Mouse (Mus musculus) right cerebral cortex, postnatal 4 days (tissue): Measurements from ENCODE around the gene Dnah14.

Source experiments
- DNase-seq: peaks from one replicate; pipeline ENCODE4 v3.0.0-alpha.2; 2022

Gene Dnah14

DNA sequence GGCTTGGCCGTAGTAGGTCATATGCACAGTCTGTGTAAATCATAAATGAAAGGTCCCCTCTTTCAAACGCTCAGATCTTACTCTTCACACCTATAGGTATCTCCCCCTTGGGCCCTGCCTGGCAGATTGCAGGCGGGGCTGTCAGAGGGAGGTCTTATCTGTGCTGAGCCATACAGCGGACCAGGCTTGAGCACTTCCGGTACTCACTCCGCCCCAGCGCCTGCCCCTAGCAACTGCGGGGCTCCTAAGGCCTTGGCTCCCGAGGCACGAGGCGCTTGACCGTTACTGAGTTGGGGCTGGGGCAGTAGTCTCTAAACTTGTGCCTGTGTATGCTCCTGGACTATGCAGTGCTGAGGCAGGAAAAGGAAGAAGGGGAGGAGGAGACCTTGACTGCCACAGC lies at the start of gene Dnah14:
Dnah14 (plus strand) TSS at position 238 of the 400 bp plus-strand sequence.
- no peak for DNase-seq

DNA sequence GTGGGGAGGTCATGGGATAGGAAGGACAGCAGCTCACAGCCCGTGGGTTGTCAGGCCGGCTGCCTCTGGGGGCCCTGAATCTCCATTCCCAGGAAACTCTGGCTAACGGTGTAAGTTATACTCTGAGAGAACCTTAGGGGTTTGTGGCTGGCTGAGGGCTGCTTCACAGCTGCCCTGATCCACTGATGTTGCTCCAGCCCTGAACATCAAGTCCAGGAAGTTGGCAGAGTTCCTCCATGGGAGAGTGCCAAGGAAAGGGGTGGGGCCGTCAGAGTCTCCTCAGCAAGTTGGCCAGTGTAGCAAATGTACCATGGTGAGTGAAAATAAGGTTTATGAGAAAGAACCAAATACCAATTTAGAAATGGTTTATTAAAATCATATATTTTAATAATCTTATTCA lies 47.0 kb upstream of the Dnah14 start:
- peak; percentile 60 for DNase-seq

DNA sequence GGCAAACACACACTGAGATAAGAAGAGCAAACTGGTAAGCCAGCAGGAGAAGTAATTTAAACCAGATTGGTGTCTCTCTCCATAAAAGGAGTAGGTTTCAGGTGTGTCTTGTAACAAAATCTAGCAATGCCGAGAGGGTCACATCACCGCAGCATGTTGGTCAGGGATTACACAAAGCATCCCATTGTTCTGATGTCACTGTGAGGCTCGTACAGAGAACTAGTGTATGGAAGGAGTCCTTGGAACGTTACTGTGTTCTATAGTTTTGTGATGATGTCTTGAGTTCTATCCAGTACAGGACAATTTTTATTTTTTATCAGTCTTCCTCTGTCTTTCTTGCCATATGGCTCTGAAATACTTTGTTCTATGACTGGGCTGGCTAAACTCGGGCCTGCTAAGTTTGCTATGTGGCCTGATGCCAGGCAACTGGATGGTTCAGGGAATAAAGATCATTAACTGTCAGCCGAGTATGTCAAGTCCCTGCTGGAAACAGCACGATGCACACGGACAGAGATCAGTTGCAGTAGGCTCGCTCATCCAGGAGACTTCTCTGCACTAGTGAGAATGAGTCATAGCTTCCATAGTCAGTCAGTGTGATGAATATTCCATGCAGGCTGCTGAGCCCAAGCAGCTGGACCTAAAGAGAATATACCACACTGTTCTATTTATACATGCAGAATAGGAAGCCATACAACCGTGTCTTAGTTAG lies 41.0 kb upstream of the Dnah14 start:
- no peak for DNase-seq

DNA sequence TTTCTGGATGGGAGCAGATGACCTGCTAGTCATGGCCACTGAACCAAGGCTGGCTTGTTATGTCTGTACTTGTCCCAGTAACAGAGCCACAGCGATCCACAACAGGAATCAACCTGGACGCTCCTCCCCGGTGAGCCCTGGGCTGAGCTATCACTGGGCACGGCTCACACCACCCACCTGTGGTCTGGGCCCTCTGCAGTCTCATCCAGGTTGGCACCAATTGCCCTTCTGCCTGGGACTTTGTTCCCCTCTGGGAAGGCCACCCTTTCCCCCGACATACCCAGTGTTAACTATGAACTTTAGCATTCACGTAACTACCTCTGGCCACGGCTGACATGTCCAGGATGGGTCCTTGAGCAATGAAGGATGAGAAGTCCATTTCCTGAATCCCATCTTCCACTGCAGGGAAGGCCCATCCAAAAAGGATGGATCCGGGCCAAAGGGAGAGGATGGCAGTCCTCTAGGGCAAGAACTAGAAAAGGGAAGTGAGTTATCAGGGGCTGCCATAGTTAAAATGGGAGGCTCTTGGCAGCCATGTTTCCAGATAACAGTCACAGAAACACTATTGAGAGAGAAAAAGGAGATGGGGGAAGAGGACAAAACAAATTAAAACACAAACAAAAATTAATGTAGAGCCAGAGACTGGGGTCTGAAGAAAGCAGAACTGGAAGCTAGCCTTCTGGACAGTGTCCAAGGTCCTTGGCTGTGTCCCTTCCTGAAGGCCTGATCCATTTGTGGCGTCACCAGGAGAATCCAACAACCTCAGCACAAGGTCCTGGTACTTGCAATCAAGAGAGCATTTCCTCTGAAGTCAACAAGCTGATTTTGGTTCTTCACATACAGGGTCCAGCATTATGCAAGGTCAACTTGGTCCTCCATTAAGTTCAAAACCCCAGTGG lies 38.5 kb upstream of the Dnah14 start:
- no peak for DNase-seq

DNA sequence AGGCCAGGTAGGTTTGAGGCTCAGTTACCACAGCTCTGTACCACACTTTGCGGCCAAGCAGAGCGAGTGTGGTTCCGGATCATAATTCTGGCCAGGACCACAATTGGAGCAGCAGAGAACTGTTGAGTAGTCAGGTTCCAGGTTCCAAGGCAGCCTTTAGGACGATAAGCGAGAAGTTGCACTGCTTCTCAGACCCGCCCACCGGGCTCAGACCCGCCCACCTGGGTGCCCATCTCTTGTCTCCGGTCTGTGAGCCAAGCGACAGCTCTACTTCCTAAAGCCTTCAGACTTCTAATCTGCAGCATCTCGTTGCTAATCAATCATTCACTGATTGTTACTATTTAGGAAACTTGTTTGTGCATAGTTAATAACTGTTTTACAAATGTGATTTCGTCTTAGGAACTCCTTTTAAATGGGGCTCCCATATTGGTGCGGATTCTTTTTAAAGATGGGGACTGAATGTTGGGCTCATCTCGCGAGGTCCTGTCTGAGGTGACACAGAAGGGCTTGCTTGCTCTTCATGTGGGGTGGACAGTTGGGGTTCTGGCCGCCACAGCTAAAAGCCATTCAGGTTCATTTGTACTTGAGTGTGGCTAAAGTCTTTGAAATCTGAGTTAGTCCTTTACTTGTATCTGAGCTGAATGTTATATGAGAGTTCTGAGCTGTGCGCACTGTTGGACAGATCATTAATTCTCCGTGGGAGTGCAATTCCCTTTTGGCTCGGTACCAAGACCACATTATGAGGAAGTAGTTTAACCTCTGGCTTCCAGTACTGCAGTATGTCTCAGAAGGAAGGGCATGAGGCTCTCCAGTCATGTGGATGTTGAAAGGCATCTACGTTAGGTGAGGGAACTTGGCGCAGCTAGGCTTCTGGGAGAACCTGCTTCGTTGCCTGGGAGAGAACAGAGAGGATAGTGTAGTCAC lies 36.3 kb upstream of the Dnah14 start:
- DNase-seq, result no peak

DNA sequence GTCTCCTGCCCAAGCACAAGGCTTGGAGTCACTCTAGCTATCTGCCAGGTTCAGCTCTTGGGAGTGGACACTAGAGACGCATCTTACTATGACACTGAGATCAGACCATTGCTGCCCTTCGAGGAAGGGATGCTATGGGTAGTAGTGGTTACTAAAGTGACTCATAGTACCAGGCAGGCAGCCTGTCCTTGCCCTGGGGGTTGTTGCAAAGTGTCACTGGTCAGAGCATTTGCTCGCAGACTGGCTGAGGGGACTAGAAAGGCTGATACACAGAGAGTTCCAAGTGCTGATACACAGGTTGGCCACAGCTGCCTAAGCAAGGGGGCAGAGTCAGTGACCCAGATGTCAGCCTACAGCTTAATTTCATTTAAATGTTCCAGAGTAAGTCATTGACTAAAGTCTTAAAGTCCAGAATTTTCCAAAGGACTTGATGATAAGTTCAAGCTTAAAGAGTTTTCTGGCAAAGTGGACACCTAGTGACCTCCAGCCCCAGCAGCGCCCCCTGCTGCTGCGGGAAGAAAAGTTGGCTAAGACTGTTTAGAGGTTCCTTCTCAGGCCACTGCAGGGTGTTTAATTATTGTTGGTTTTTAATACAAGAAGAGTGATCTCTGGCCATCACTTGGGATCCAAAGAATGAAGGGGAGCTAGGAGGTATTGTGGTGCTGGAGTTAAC lies 32.5 kb upstream of the Dnah14 start:
- DNase-seq, result no peak

DNA sequence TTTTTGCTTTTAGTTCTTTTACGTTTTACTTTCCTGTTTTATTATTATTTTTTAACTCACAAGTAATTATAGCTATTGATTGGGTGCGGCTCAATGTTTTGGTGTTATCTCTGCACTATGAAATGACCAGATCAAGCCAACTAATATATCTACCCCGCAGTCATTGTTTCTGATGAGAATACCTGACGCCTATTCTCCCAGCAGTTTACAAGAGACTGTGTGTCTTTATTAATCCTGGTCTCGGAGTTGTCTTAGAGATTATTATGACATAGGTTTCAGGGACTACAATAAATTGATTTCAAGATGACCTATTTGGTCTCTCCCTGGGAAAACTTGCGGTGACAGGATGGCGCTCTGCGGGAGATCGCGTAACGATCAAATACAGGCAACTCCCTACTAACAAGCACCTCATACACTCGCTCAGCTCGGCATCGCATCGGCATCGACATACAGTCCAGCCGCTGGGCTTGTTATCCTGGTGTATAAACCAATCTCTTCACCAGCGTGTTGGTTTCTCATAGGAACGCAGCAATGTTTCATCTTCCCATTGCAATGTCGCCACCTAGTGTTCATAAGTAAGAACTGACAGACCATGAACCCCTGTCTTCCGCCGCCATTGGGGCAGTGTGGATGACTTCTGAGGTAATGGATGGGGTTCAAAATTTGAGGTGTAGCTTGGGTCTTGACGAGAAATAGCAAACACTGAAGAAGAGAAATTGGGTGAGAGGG lies 31.2 kb upstream of the Dnah14 start:
- peak; percentile 39 for DNase-seq

DNA sequence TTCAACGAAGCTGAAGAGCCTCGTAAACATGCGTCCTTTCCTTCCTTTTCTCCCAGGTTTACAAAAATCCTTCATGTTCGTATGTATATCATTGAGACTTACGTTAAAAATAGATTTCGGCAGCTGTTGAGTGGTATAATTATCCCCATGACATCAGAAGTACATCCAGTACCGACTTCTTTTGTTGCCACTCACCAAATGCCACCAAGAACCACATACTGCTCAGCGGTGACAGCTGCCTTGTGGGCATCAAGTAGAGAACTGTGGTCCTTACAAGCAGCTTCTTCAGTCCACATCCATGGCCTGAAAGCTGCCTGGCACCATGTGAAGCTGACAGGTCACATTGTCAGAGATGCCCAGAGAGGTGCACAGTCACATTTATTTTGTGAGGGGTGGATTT lies 26.4 kb upstream of the Dnah14 start:
- no peak for DNase-seq

DNA sequence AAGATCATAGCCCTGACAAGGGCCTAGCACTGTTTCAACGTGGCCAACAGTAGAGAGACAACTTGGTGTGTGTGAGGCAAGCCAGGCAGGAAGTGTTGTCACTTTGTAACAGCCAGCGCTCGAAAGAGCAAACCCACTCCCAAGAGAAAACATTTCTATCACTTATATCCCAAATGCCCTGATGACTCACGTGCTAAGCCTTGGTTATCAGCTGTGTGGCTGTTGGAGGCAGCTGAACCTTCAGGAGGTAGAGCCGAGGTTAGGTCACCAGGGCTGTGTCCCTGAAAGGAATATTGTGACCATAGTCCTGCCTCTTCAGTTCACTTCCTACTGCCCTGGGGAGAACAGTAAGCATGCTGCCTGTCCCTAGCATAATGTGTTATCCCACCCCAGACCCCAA lies 25.5 kb upstream of the Dnah14 start:
- DNase-seq, result no peak

DNA sequence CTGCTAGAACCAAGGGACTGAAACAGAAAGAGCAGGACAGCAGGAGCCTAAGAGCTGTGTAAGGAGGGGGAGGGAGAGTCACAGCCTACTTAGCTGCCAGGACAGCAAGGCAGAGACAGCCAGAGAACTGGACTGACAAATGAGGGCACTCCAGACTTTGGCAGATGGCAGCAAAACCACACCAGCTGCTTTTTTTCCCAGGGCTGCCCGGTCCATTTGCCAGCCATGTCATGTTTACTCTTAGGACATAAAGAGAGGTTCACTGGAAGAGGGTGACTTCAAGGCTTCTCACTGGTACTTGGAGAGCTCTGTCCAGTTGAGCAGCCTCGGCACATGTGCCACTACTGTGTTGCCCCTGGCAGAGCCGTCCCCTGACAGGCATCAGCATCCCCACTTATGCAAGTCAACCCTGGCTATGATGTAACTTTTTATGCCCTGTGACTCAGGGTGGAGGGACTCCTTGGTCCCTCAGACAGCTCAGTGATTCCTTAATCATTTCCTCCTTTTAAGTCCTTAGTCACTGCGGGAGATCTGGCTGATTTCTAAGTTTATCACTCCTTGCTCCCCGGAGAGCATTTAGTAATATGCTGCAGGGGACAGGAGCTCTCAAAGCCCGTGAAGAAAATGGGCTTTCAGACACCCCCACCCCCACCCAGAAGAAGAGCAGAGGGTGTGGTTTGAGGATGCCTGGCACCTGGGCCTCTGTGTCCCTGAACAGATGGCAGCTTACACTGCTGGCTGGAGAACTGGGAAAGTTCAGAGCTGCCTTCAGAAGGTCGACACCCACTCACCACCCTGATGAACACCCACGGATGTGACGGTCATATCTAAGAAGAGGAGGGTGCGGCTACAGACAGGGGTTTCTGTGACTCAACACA lies 23.6 kb upstream of the Dnah14 start:
- no peak for DNase-seq

DNA sequence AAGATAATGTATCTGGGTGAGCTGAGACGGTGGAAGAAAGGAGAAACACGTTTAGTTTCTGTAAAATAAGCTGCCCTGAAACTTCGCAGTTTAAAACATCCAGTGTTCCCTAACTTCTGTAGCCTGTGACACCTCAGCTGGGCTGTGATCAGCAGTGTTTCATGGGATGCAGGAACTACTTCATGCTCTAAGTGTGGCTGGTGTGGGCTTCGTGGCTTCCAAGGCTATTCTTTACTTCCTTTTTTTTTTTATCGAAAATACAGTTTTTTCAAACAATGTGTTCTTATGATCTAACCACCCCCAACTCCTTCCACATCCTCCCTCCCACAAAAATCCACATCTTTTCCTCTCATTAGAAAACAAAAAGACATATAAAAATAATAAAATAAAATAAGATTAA lies 20.9 kb upstream of the Dnah14 start:
- no peak for DNase-seq

DNA sequence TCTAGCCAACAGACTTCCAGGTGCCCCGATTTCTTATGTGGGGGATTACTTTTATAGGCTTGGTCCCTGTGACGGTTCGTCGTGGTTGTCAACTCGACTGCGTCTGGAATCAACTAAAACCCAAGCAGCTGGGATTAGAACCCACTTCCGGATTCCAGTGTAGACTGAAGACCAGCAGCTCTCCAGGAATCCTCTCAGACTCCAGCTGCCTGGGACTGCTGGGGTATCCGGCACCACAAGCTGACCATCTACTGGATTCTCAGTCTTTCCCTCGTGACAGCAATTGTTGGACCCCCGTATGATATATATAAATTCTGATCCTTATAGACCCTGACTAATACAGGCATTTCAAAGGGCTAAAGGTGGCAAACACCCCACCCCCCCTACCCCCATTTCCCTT lies 16.7 kb upstream of the Dnah14 start:
- no peak for DNase-seq

DNA sequence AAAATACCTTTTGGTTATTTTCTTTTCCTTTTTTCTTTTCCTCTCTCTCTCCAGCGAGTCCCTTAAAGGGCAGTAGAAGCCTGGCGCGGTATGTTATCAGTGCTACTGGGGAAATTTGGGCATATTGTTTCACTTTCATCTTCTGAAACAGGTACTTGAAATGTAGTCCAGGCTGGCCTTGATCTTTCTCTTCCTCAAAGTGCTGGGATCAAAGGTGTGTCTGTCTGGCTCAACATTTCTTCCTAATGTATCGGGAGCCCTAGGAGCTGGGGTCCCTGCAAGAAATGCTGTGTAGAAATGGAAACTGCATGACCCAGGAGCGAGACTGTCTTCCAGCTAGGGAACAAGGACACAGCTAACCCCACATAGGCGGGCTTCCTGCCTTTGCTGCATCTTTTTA lies 16.0 kb upstream of the Dnah14 start:
- no peak for DNase-seq

DNA sequence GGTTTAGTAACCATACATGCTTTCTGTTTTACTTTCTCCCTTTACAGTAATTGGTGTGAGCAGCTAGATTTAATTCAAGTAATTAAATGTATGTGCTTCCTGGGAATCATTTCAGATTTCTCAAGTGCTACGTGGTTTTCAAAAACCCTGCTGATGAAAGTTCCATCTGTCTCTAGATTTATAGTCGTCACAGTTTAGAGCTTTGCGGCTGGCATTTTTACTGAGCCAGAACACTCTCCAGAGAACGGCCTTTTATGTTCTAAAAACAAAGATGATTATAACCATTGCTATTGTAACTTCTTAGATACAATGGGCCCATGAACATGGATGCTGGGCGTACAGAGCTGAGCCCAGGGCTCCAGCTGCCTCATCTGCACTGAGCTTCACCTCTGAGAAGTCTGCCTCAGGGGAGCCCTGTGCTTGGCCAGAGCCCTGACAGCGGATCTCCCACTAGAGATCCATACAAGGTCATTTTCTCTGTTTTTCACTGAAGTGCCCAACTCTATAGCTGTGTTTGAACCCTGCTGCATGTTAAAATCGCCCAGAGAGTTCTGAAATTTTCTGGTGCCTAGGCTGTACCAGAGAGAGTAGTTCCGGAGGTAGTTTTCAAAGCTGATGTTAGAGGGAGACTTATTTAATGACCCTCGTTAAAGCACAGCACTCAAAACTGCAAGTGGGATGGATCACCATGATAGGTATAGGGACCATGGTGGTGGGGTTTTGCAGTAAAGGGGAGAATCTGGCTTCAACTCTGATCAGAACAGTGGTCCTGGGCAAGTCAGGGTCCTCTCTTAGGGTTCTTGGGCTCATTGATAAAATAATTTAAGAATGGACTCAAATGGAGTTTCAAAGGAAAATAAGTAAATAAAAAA lies 15.2 kb upstream of the Dnah14 start:
- DNase-seq, result no peak

DNA sequence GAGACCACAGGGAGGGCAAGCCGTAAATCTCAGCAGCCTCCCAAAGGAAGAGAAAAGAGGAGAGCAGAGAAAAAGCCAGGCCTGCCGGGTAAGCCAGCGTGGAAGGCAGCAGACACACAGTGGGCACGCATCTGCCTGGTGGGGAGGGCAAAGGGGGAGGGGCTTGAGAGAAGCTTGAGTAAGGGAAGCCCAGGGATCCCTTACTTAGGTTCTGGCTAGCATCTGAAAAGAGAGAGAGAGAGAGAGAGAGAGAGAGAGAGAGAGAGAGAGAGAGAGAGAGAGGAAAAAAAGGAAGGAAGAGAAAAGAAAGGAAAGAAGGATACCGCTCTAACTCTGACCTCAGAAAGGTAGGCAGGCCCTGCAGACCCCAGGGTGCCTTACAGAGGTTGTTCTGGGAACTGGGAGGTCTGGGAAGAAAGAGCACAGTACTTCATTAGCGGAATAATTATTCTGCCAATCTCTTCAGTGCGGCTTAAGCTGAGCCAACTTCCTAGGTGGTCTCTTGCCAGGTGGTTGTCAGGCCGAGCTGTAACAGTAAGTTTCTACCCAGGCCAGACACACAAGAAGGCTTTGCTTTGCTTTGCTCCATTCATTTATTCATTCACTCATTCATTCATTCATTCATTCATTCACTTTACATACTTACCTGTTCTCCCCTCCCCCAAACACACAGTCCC lies 14.5 kb upstream of the Dnah14 start:
- no peak for DNase-seq

DNA sequence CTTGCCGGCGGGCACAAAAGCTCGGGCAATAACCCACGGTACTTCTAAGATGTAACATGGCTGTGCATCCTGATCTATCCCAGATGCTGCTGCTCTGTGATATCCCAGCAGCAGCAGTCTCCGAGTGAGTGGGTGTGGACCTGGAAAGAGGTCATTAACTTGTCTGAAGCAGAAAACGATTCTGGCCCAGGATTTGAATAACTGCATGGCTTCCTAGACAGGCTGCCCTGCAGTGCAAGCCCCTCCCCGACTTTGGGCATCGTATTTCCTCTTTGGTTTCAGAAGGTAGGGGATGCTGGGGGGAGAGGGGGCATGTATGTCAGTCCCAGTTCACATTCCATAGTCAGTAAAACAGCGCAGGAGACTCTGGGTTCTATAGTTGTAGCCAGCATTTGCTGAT lies 6.9 kb upstream of the Dnah14 start:
- no peak for DNase-seq

DNA sequence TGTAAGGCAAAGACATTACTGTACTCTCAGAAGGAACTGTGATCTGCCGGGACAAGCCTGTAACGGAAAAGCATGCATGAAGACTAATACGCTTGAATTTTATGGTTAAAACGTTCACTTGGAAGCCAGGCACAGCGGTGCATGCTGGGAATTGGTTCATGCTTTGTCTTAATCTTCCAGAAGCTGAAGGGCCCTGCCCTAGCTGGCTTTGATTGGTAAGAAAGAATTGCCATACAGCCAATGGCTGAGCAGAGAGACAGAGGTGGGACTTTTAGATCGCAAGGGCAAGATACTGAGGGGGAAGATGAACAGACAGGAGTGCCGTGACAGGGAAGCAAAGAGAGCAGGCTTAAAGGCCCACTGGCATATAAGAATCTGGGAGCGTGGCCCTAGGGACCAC lies 6.8 kb downstream of the Dnah14 start:
- no peak for DNase-seq

DNA sequence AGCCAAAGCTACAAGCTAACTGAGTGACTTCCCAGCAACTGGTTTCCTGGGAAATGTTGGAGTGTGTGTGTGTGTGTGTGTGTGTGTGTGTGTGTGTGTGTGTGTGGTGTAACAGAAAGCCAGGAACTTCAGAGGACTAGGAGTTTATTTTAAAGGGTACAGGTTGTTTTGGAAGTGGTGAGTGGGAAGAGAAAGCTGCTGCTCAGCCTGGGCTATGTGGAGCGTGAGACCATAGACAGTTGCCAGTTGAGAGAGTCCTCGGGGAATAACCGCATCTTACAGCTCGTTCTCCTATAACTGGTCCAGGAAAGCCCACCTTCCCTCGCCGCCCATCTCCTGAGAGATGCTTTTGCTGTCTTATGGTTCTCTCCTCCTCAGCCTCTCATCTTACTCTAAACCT lies 12.8 kb downstream of the Dnah14 start:
- no peak for DNase-seq

DNA sequence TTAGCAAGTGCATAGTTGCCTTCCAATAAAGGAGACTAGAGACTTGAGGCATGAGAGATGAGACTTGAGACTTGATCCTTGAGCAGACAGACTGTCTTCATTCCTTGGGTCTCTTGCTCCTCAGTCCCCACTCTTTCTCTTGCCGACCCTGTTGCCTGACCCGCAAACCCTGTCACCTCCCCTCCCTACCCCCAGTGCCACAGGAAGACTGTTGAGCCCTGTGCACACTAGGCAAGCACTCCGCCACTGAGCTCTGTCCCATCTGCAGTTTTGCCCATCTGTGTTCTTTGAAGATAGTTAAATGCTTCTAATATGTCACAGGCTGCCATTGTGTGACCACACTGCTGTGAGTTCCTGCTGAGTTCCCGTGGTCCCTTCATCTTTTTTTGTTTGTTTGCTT lies 23.0 kb downstream of the Dnah14 start:
- DNase-seq, result no peak
